Mouse (Mus musculus): ENCODE measurements around the gene Lrrc43. TPM values are rescaled to one million over a fixed set of nuclear protein-coding genes. Genes with fewer than 3 reads are reported as not detected.

Lrrc43 gene
- polyA plus RNA-seq, 2 experiments: not detected

- Histone ChIP-seq H3K4me1 (ENCODE audit: control insufficient read depth, insufficient read depth, low read length) (no peaks in the 10 kb centered on the region), H3K27ac (replicated peaks; ENCODE audit: low read depth, low read length) (no peak overlapping the region), H3K36me3 (ENCODE audit: control insufficient read depth, insufficient read depth, low read length) (no peaks in the 10 kb centered on the region), H3K9ac (ENCODE audit: low read depth, low read length, severe bottlenecking) (no peak overlapping the region), H3K27me3 (ENCODE audit: control insufficient read depth, insufficient read depth, low read length) (no peaks in the 10 kb centered on the region), H3K4me3 (replicated peaks; ENCODE audit: low read length) (peak overlapping the region; percentile 13; the same call in 1 of the 2 replicates), H3K4me2 (replicated peaks; ENCODE audit: low read depth, low read length, severe bottlenecking) (peak overlapping the region; percentile 21), H3K9me3 (ENCODE audit: control insufficient read depth, low read length) (no peaks in the 10 kb centered on the region)
- 21% methylated on average over 10 of the region's 10 CpGs for WGBS
- TF ChIP-seq POLR2A (IDR thresholded peaks at IDR 0.05; ENCODE audit: borderline replicate concordance, extremely low read depth, insufficient read depth, insufficient read length): no peak
- no peak for ATAC-seq (ENCODE audit: low FRiP score, low read depth)
- DNase-seq (ENCODE audit: low spot score): no peak
These were observed 18.2 kb upstream of the Lrrc43 start for GRCm38 (mm10) chr5:123470784-123471400.

- 82% methylated on average over 5 of the region's 5 CpGs for WGBS
- Histone ChIP-seq H3K4me3 (replicated peaks; ENCODE audit: low read length) (no peak overlapping the region), H3K36me3 (ENCODE audit: control insufficient read depth, insufficient read depth, low read length) (no peaks in the 10 kb centered on the region), H3K9ac (ENCODE audit: low read depth, low read length, severe bottlenecking) (no peak overlapping the region), H3K27me3 (ENCODE audit: control insufficient read depth, insufficient read depth, low read length) (no peaks in the 10 kb centered on the region), H3K9me3 (ENCODE audit: control insufficient read depth, low read length) (no peaks in the 10 kb centered on the region), H3K4me2 (replicated peaks; ENCODE audit: low read depth, low read length, severe bottlenecking) (no peak overlapping the region), H3K27ac (replicated peaks; ENCODE audit: low read depth, low read length) (no peak overlapping the region), H3K4me1 (ENCODE audit: control insufficient read depth, insufficient read depth, low read length) (no peaks in the 10 kb centered on the region)
- ATAC-seq (ENCODE audit: low FRiP score, low read depth) (no peak), DNase-seq (ENCODE audit: low spot score) (no peak)
- no peak for TF ChIP-seq POLR2A (IDR thresholded peaks at IDR 0.05; ENCODE audit: borderline replicate concordance, extremely low read depth, insufficient read depth, insufficient read length)
These were observed 15.3 kb upstream of the Lrrc43 start for GRCm38 (mm10) chr5:123473817-123474216.

- no peaks in the 10 kb centered on the region; the same call in 1 of the 2 replicates for H3K4me1 ChIP-seq (ENCODE audit: control insufficient read depth, insufficient read depth, low read length)
- no peaks in the 10 kb centered on the region for H3K9me3 ChIP-seq (ENCODE audit: control insufficient read depth, low read length)
- H3K27me3 ChIP-seq (ENCODE audit: control insufficient read depth, insufficient read depth, low read length): no peaks in the 10 kb centered on the region
- no peak overlapping the region for H3K4me3 ChIP-seq (replicated peaks; ENCODE audit: low read length)
- H3K9ac ChIP-seq (ENCODE audit: low read depth, low read length, severe bottlenecking): no peak overlapping the region
- H3K27ac ChIP-seq (replicated peaks; ENCODE audit: low read depth, low read length): no peak overlapping the region
- WGBS: 83% methylated on average over 11 of the region's 11 CpGs
- no peak for TF ChIP-seq POLR2A (IDR thresholded peaks at IDR 0.05; ENCODE audit: borderline replicate concordance, extremely low read depth, insufficient read depth, insufficient read length)
- no peaks in the 10 kb centered on the region for H3K36me3 ChIP-seq (ENCODE audit: control insufficient read depth, insufficient read depth, low read length)
- DNase-seq (ENCODE audit: low spot score) (no peak), ATAC-seq (ENCODE audit: low FRiP score, low read depth) (no peak)
- H3K4me2 ChIP-seq (replicated peaks; ENCODE audit: low read depth, low read length, severe bottlenecking): no peak overlapping the region
These were observed 1.3 kb upstream of the Lrrc43 start for GRCm38 (mm10) chr5:123487659-123488395.

GRCm38 (mm10) chr5:123489935-123490334 lies 830 bp downstream of the Lrrc43 start:
- 34% methylated on average over 9 of the region's 9 CpGs for WGBS
- H3K4me3 ChIP-seq (replicated peaks; ENCODE audit: low read length): no peak overlapping the region
- no peaks in the 10 kb centered on the region for H3K36me3 ChIP-seq (ENCODE audit: control insufficient read depth, insufficient read depth, low read length)
- DNase-seq (ENCODE audit: low spot score) (no peak), ATAC-seq (ENCODE audit: low FRiP score, low read depth) (no peak)
- no peaks in the 10 kb centered on the region for H3K27me3 ChIP-seq (ENCODE audit: control insufficient read depth, insufficient read depth, low read length)
- no peak for TF ChIP-seq POLR2A (IDR thresholded peaks at IDR 0.05; ENCODE audit: borderline replicate concordance, extremely low read depth, insufficient read depth, insufficient read length)
- no peaks in the 10 kb centered on the region for H3K9me3 ChIP-seq (ENCODE audit: control insufficient read depth, low read length)
- no peak overlapping the region for H3K27ac ChIP-seq (replicated peaks; ENCODE audit: low read depth, low read length)
- no peak overlapping the region for H3K4me2 ChIP-seq (replicated peaks; ENCODE audit: low read depth, low read length, severe bottlenecking)
- H3K9ac ChIP-seq (ENCODE audit: low read depth, low read length, severe bottlenecking): no peak overlapping the region
- H3K4me1 ChIP-seq (ENCODE audit: control insufficient read depth, insufficient read depth, low read length): no peaks in the 10 kb centered on the region; the same call in 1 of the 2 replicates

GRCm38 (mm10) chr5:123499717-123500116 lies 10.6 kb downstream of the Lrrc43 start:
- Histone ChIP-seq H3K4me2 (replicated peaks; ENCODE audit: low read depth, low read length, severe bottlenecking) (no peak overlapping the region), H3K9ac (ENCODE audit: low read depth, low read length, severe bottlenecking) (no peak overlapping the region), H3K9me3 (ENCODE audit: control insufficient read depth, low read length) (no peaks in the 10 kb centered on the region), H3K27me3 (ENCODE audit: control insufficient read depth, insufficient read depth, low read length) (no peaks in the 10 kb centered on the region), H3K36me3 (ENCODE audit: control insufficient read depth, insufficient read depth, low read length) (no peaks in the 10 kb centered on the region), H3K4me1 (ENCODE audit: control insufficient read depth, insufficient read depth, low read length) (0 out of 2 replicates have a peak, but pooled peaks cover 3% of the 10 kb centered on the region), H3K27ac (replicated peaks; ENCODE audit: low read depth, low read length) (no peak overlapping the region), H3K4me3 (replicated peaks; ENCODE audit: low read length) (no peak overlapping the region)
- WGBS: 35% methylated on average over 4 of the region's 4 CpGs
- no peak for ATAC-seq (ENCODE audit: low FRiP score, low read depth)
- DNase-seq (ENCODE audit: low spot score): no peak
- TF ChIP-seq POLR2A (IDR thresholded peaks at IDR 0.05; ENCODE audit: borderline replicate concordance, extremely low read depth, insufficient read depth, insufficient read length): no peak
